Mouse (Mus musculus): ENCODE results near the gene Gm20388.

- TF ChIP-seq POLR2A (IDR thresholded peaks at IDR 0.05; ENCODE audit: low read depth, low read length) (no peak), CTCF (conservative IDR thresholded peaks at IDR 0.05; ENCODE audit: insufficient read depth, insufficient read length, low read depth, low read length) (no peak)
Observed at GRCm38 (mm10) chr8:120376215-120376614, 465.6 kb downstream of the Gm20388 start.

Data from kidney, adult 2 months (tissue).